Mouse (Mus musculus) Patski (cell line): ENCODE data around the gene Fggy. TPM values are rescaled to one million over a fixed set of nuclear protein-coding genes. Genes with fewer than 3 reads are reported as not detected.

Experiments
- ATAC-seq: fragments of 100-300 bp; one replicate; pipeline ENCODE4 v1.8.0; 2021
- CTCF ChIA-PET: fragments of 350-600 bp; sonication (Branson Sonifier 250); formaldehyde crosslinking; loops from one replicate; lab custom pipeline; 2022; ENCODE audit warnings: inconsistent platforms; lab: Charles Lee
- POLR2A ChIA-PET: fragments of 350-600 bp; sonication (Branson Sonifier 250); formaldehyde crosslinking; loops from one replicate; lab custom pipeline; 2022; ENCODE audit warnings: antibody characterized with exemption, inconsistent platforms; lab: Charles Lee
- DNase-seq: peaks from one replicate; pipeline ENCODE4 v3.0.0-alpha.2; 2011; ENCODE audit warnings: low read depth, low spot score
- H3K27me3 ChIP-seq: fragments of 371-371 bp; one replicate; pipeline ENCODE4 v1.5.1; 2021
- CTCF ChIP-seq: fragments of 100-300 bp; IDR thresholded peaks from one replicate; pipeline ENCODE4 v1.5.1; 2021
- in situ Hi-C: fragments of 300-500 bp; cut with MboI; formaldehyde crosslinking; loops from 3 replicates; pipeline ENCODE4 v1.11.1; 2018; ENCODE audit warnings: low pct_unique_long_range_greater_than_20kb, mixed read lengths
- polyA plus RNA-seq: library from polyadenylated mRNA; unstranded; gene quantifications from one replicate; pipeline ENCODE4 v1.2.3, GENCODE M21; 2021

Gene Fggy
- polyA plus RNA-seq, 1 experiment from 2014 or later = 52.8 TPM

- ChIA-PET POLR2A (no interaction called here), CTCF (interaction anchor here (1.4 to 1.8 kb wide), 2 partner anchors 31 to 55 kb away, joined by 3 read pairs; no protein-coding TSS in a partner anchor)
- in situ Hi-C loops = no loop called here
- no peak for ATAC-seq
- no peak for TF ChIP-seq CTCF
- DNase-seq = no peak
- H3K27me3 ChIP-seq = no peaks in the 10 kb centered on the region
Measured at GRCm38 (mm10) chr4:95676390-95676789, 119.1 kb downstream of the Fggy start.

- CTCF ChIA-PET = no interaction called here
- no peaks in the 10 kb centered on the region for H3K27me3 ChIP-seq
- in situ Hi-C loops = no loop called here
- ATAC-seq (no peak), DNase-seq (no peak)
- TF ChIP-seq CTCF = no peak
- POLR2A ChIA-PET = no interaction called here
Measured at GRCm38 (mm10) chr4:95680756-95681449, 123.6 kb downstream of the Fggy start.

GRCm38 (mm10) chr4:95684522-95685080 is 127.3 kb downstream of the Fggy start:
- CTCF ChIA-PET = no interaction called here
- no peaks in the 10 kb centered on the region for H3K27me3 ChIP-seq
- POLR2A ChIA-PET = interaction anchor here (1.1 kb wide), 1 partner anchor 24 kb away, joined by 6 read pairs; no protein-coding TSS in a partner anchor
- TF ChIP-seq CTCF = no peak
- DNase-seq (peak; percentile 60), ATAC-seq (peak; percentile 80)
- in situ Hi-C loops = no loop called here

GRCm38 (mm10) chr4:95686775-95687174 is 129.5 kb downstream of the Fggy start:
- in situ Hi-C loops = no loop called here

GRCm38 (mm10) chr4:95687350-95687749 is 130.0 kb downstream of the Fggy start:
- ATAC-seq (no peak), DNase-seq (no peak)
- in situ Hi-C loops = no loop called here
- no peaks in the 10 kb centered on the region for H3K27me3 ChIP-seq
- CTCF ChIA-PET = no interaction called here
- POLR2A ChIA-PET = interaction anchor here (0.7 kb wide), 1 partner anchor 72 kb away, joined by 3 read pairs; no protein-coding TSS in a partner anchor
- no peak for TF ChIP-seq CTCF

More at GRCm38 (mm10) chr4:95686775-95687174, 129.5 kb downstream of the Fggy start:
- CTCF ChIA-PET = no interaction called here
- TF ChIP-seq CTCF = no peak
- no peaks in the 10 kb centered on the region for H3K27me3 ChIP-seq
- POLR2A ChIA-PET = no interaction called here
- ATAC-seq = no peak
- no peak for DNase-seq

GRCm38 (mm10) chr4:95688159-95688558 is 130.9 kb downstream of the Fggy start:
- DNase-seq = no peak
- no peak for TF ChIP-seq CTCF
- ATAC-seq = no peak
- in situ Hi-C loops = no loop called here
- CTCF ChIA-PET = no interaction called here
- POLR2A ChIA-PET = no interaction called here
- no peaks in the 10 kb centered on the region for H3K27me3 ChIP-seq

GRCm38 (mm10) chr4:95700366-95700765 is 143.1 kb downstream of the Fggy start:
- ATAC-seq (no peak), DNase-seq (no peak)
- H3K27me3 ChIP-seq = no peaks in the 10 kb centered on the region
- TF ChIP-seq CTCF = no peak
- ChIA-PET POLR2A (no interaction called here), CTCF (interaction anchor here (1.5 kb wide), 1 partner anchor 10 kb away, joined by 3 read pairs; no protein-coding TSS in a partner anchor)
- in situ Hi-C loops = no loop called here

- H3K27me3 ChIP-seq = no peaks in the 10 kb centered on the region
- in situ Hi-C loops = no loop called here
- no peak for TF ChIP-seq CTCF
- POLR2A ChIA-PET = interaction anchor here (0.6 kb wide), 1 partner anchor 23 kb away, joined by 6 read pairs; no protein-coding TSS in a partner anchor
- ATAC-seq = no peak
- CTCF ChIA-PET = no interaction called here
- no peak for DNase-seq
Measured at GRCm38 (mm10) chr4:95707941-95708897, 150.9 kb downstream of the Fggy start.

- TF ChIP-seq CTCF = no peak
- CTCF ChIA-PET = no interaction called here
Measured at GRCm38 (mm10) chr4:95709750-95710149, 152.4 kb downstream of the Fggy start.

GRCm38 (mm10) chr4:95712802-95713201 is 155.5 kb downstream of the Fggy start:
- ATAC-seq (no peak), DNase-seq (no peak)
- ChIA-PET CTCF (interaction anchor here (0.6 kb wide), 1 partner anchor 501 kb away, joined by 3 read pairs; no protein-coding TSS in a partner anchor), POLR2A (no interaction called here)
- in situ Hi-C loops = no loop called here
- no peak for TF ChIP-seq CTCF
- no peaks in the 10 kb centered on the region for H3K27me3 ChIP-seq

More at GRCm38 (mm10) chr4:95709750-95710149, 152.4 kb downstream of the Fggy start:
- in situ Hi-C loops = no loop called here
- ATAC-seq (no peak), DNase-seq (no peak)
- no peaks in the 10 kb centered on the region for H3K27me3 ChIP-seq
- POLR2A ChIA-PET = no interaction called here
